Mouse (Mus musculus): Measurements from ENCODE around the gene Wdr6. TPM values are rescaled to one million over a fixed set of nuclear protein-coding genes. Genes with fewer than 3 reads are reported as not detected.

The Wdr6 gene
- 11.5 TPM for polyA plus RNA-seq (2015; fragmentation: Illumina TruSeq; extraction: RNeasy Lipid Tissue Mini Kit (QIAGEN cat#74804); ENCODE audit: insufficient read depth, low replicate concordance)

DNA sequence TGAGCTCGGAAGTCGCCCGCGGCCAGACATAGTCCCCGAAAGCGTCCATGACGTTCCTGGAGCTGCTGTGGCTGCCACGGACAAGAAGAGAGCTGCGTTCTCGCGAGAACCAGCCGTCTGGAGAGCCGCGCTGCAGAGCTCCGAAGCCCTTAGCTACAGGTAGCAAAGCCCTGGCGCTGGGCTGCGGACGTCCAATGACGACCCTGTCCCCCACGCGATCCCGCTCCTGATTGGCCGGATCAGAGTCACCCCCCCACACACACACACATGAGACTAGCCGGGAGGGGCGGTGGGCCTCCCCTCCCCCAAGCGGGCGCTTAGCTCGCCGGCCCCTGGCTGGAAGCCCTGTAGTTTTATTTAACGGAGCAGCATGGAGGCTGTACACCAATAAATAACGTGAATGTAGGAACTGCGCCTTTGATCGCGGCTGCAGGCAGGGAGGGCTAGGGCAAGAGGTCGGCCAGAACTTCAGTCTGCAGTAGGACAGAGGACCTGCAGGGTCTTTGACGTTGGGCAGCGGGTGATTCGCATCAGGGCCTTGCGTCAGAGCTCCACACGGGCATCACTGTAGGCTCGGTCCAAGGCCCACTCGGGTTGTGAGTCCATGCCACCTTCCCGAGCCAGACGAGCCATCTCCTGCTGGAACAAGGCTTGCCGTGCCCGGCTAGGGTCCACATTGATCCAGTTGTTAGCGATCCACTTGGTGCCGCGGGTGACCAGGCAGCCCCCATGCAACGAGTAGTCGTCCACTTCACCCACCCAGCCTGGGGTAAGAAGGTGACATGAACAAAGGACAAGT lies at the start of gene Wdr6:
TSS of gene Wdr6 (minus strand) at position 195 of the 799 bp plus-strand sequence.

DNA sequence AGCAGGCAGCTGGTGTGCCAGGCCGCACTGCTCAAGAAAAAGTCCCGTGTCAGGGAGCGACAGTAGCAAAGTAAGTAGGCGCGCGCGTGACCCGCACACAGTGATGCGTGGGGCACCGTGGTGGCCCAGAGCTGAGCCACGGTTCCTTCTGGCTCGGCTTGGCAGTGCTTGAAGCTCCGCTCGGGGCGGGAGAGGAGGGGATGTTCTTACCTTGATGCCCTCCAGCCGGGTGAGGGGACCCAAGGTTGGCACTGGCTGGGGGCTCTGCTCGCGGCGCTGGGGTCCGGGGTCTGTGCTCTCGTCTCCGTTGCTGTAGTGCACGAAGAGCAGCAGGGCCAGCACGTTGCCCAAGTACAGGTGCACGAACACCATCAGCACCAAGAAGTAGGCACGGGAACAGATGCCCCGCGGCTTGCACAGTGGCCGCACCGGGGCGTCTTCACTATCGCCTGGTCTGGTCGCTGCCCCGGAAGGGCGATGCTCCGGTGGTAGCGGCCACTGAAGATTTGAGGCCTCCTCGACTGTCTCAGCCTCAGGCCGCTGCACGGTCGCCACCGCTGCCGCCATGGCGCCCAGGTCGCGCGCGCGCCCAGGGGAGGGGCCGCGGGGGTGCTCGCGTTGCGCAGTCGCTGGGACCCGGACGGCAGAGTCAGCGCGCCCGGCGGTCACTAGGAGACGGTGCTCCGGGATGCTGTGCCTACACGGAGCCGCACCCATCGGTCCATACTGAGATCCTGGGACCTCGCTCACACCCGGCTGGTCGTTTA lies 18.6 kb upstream of the Wdr6 start, which contains the start of gene P4htm:
TSS of gene P4htm (minus strand) at position 670 of the 767 bp plus-strand sequence.

DNA sequence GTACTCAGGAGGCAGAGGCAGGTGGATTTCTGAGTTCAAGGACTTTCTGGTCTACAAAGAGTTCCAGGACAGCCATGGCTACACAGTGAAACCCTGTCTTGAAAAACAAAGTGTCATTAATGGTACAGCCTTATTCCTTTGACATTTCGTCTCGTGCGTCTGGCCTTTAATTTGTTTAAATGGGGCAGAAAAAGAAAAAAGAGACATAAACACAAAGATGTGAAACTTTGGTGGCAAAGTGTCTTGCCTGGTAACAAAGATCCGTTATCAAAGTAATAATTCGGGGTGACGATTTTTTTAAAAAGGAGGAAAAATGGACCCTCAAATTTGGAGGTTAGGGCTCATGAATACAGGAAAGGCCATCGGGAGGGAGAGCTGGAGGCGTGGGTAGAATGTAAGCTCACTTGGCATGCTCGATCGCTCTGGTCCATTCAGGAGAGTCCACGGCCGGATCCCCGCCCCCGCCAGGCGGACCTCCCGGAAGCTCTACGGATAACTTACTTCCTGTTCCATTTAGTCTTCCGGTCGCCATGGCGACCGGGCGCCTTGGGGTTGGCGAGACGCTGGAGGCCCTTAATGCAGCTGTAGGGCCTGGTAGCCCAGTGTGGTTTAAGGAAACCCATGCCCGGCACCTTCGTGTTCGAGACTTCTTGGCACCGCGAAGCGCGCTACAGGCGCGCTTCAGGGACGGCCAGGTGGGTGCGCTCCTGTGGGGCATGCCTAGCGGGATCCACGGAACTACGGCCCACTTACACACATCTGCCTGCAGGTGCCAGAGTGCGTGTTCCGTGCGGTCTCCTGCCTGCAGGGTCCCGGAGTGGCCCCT lies 8.9 kb downstream of the Wdr6 start, which contains the start of gene Dalrd3:
TSS of gene Dalrd3 (plus strand) at position 506 of the 826 bp plus-strand sequence.

DNA sequence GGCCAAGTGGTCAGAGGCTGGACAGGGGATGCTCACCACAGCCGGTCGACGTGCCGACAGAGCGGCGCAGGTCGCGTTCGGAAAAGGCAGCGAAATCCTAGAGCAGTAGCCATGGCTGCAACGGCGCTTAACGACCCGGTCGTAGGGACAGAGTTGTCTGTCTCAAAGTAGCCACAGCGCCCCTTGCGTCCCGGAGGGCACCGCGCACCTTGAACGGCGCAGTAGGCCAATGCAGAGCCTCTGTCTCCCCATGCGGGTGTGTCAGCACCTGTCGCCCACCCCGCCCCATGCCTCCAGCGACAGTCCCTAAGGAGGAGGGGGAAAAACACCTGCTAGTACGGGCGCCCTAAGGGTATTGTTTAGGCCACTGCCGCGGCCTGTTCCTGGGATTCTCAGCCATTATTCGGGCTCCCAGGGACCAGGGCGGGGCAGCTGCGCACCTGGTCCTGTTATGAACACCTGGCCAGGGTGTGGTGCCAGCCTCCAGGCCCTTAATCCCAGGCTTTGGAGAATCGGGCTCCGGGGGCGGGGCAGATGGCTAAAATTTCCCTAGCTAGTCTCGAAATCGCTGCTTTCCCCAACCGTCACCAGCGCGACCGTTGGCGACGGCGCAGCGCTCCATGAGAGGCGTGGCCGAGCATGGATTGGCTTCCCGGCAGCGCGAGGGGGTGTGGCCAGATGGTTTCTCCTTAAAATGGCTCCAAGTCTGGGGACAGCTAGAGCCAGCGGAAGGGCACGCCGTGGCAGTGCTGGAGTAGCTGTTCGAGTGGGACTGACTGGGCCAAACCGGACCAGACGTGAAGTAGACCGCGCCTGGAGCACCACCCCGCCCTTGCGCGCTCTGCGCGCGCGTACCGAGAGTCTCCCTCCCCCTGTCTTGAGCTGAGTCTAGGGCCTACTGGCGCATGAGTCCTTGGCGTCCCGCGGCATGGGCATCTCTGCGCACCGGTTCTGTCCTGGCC lies 11.4 kb downstream of the Wdr6 start, which contains the start of gene Ndufaf3:
TSS of gene Ndufaf3 (minus strand) at position 620 of the 962 bp plus-strand sequence.

DNA sequence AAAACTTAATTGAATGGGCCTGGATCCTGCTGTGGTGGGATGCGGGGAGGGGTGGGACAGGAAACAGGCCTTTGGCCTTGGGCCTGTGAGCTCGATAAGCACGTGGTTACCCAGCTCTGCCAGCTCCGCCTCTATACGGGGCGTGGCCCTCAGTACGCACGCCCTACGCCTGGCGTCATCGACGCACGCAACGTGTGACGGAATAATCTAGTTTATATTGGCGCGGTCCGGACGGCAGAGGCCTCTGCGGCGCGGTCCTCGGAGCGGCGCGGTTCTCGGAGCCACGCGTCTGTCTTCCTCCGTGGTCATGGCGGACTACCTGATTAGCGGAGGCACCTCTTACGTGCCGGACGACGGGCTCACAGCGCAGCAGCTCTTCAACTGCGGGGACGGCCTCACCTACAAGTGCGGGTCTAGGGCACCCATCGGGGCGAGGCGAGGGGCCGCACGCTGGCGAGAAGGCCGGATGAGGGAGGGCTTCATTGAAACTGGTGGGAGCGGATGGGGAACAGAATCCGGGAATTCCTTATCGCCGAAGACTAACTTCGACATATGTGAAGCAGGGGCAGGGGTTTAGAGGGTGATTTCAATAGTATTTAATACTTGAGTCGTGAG lies 18.2 kb downstream of the Wdr6 start, which contains the start of gene Impdh2:
TSS of gene Impdh2 (plus strand) at position 60 of the 615 bp plus-strand sequence.

Other genes with a start within 250 kb of the Wdr6 start
- gene Gpx1, start 239.8 kb downstream of the Wdr6 start, polyA plus RNA-seq (2015; fragmentation: Illumina TruSeq; extraction: RNeasy Lipid Tissue Mini Kit (QIAGEN cat#74804); ENCODE audit: insufficient read depth, low replicate concordance): 346 TPM
- 112 TPM for gene Usp4, start 230.9 kb downstream of the Wdr6 start, polyA plus RNA-seq (2015; fragmentation: Illumina TruSeq; extraction: RNeasy Lipid Tissue Mini Kit (QIAGEN cat#74804); ENCODE audit: insufficient read depth, low replicate concordance)
- gene 1700102P08Rik, start 185.9 kb downstream of the Wdr6 start, polyA plus RNA-seq (2015; fragmentation: Illumina TruSeq; extraction: RNeasy Lipid Tissue Mini Kit (QIAGEN cat#74804); ENCODE audit: insufficient read depth, low replicate concordance): 3.8 TPM
- gene Ccdc36, start 150.3 kb downstream of the Wdr6 start, polyA plus RNA-seq (2015; fragmentation: Illumina TruSeq; extraction: RNeasy Lipid Tissue Mini Kit (QIAGEN cat#74804); ENCODE audit: insufficient read depth, low replicate concordance): 0.10 TPM
- not detected for gene BC048562, start 142.3 kb downstream of the Wdr6 start, polyA plus RNA-seq (2015; fragmentation: Illumina TruSeq; extraction: RNeasy Lipid Tissue Mini Kit (QIAGEN cat#74804); ENCODE audit: insufficient read depth, low replicate concordance)
- 13.7 TPM for gene Ccdc71, start 118.2 kb downstream of the Wdr6 start, polyA plus RNA-seq (2015; fragmentation: Illumina TruSeq; extraction: RNeasy Lipid Tissue Mini Kit (QIAGEN cat#74804); ENCODE audit: insufficient read depth, low replicate concordance)
- 8.7 TPM for gene Klhdc8b, start 117.2 kb downstream of the Wdr6 start, polyA plus RNA-seq (2015; fragmentation: Illumina TruSeq; extraction: RNeasy Lipid Tissue Mini Kit (QIAGEN cat#74804); ENCODE audit: insufficient read depth, low replicate concordance)
- gene Lamb2, start 99.0 kb downstream of the Wdr6 start, polyA plus RNA-seq (2015; fragmentation: Illumina TruSeq; extraction: RNeasy Lipid Tissue Mini Kit (QIAGEN cat#74804); ENCODE audit: insufficient read depth, low replicate concordance): 11.6 TPM
- 83.1 TPM for gene Usp19, start 88.1 kb downstream of the Wdr6 start, polyA plus RNA-seq (2015; fragmentation: Illumina TruSeq; extraction: RNeasy Lipid Tissue Mini Kit (QIAGEN cat#74804); ENCODE audit: insufficient read depth, low replicate concordance)
- 137 TPM for gene Qars, start 71.0 kb downstream of the Wdr6 start, polyA plus RNA-seq (2015; fragmentation: Illumina TruSeq; extraction: RNeasy Lipid Tissue Mini Kit (QIAGEN cat#74804); ENCODE audit: insufficient read depth, low replicate concordance)
- 119 TPM for gene Qrich1, start 61.9 kb downstream of the Wdr6 start, polyA plus RNA-seq (2015; fragmentation: Illumina TruSeq; extraction: RNeasy Lipid Tissue Mini Kit (QIAGEN cat#74804); ENCODE audit: insufficient read depth, low replicate concordance)
- gene Impdh2, start 18.5 kb downstream of the Wdr6 start, polyA plus RNA-seq (2015; fragmentation: Illumina TruSeq; extraction: RNeasy Lipid Tissue Mini Kit (QIAGEN cat#74804); ENCODE audit: insufficient read depth, low replicate concordance): 139 TPM
- 8.6 TPM for gene Ndufaf3, start 11.3 kb downstream of the Wdr6 start, polyA plus RNA-seq (2015; fragmentation: Illumina TruSeq; extraction: RNeasy Lipid Tissue Mini Kit (QIAGEN cat#74804); ENCODE audit: insufficient read depth, low replicate concordance)
- 58.1 TPM for gene Dalrd3, start 8.9 kb downstream of the Wdr6 start, polyA plus RNA-seq (2015; fragmentation: Illumina TruSeq; extraction: RNeasy Lipid Tissue Mini Kit (QIAGEN cat#74804); ENCODE audit: insufficient read depth, low replicate concordance)
- gene P4htm, start 18.9 kb upstream of the Wdr6 start, polyA plus RNA-seq (2015; fragmentation: Illumina TruSeq; extraction: RNeasy Lipid Tissue Mini Kit (QIAGEN cat#74804); ENCODE audit: insufficient read depth, low replicate concordance): 0.48 TPM
- 75.7 TPM for gene Arih2, start 70.6 kb upstream of the Wdr6 start, polyA plus RNA-seq (2015; fragmentation: Illumina TruSeq; extraction: RNeasy Lipid Tissue Mini Kit (QIAGEN cat#74804); ENCODE audit: insufficient read depth, low replicate concordance)
- gene Slc25a20, start 83.3 kb upstream of the Wdr6 start, polyA plus RNA-seq (2015; fragmentation: Illumina TruSeq; extraction: RNeasy Lipid Tissue Mini Kit (QIAGEN cat#74804); ENCODE audit: insufficient read depth, low replicate concordance): 30.9 TPM
- gene Prkar2a, start 110.6 kb upstream of the Wdr6 start, polyA plus RNA-seq (2015; fragmentation: Illumina TruSeq; extraction: RNeasy Lipid Tissue Mini Kit (QIAGEN cat#74804); ENCODE audit: insufficient read depth, low replicate concordance): 23.6 TPM
- gene Ip6k2, start 205.1 kb upstream of the Wdr6 start, polyA plus RNA-seq (2015; fragmentation: Illumina TruSeq; extraction: RNeasy Lipid Tissue Mini Kit (QIAGEN cat#74804); ENCODE audit: insufficient read depth, low replicate concordance): 77.0 TPM
- 8.2 TPM for gene Nckipsd, start 229.6 kb upstream of the Wdr6 start, polyA plus RNA-seq (2015; fragmentation: Illumina TruSeq; extraction: RNeasy Lipid Tissue Mini Kit (QIAGEN cat#74804); ENCODE audit: insufficient read depth, low replicate concordance)
- gene Celsr3, start 247.6 kb upstream of the Wdr6 start, polyA plus RNA-seq (2015; fragmentation: Illumina TruSeq; extraction: RNeasy Lipid Tissue Mini Kit (QIAGEN cat#74804); ENCODE audit: insufficient read depth, low replicate concordance): 0.04 TPM

All from spleen, adult 10 weeks (tissue).